Mouse (Mus musculus): Measurements from ENCODE around the gene G530012D18Rik. TPM values are rescaled to one million over a fixed set of nuclear protein-coding genes. Genes with fewer than 3 reads are reported as not detected.
"Not testable (repeated sequence)": the region's sequence is repeated elsewhere in the genome, so short reads cannot be mapped to it uniquely, and the experiment has no call there.

Gene G530012D18Rik
- polyA plus RNA-seq (2014; fragmentation: Nextera tagmentation; extraction: Ambion mirVana), result not detected in 2 replicates

DNA sequence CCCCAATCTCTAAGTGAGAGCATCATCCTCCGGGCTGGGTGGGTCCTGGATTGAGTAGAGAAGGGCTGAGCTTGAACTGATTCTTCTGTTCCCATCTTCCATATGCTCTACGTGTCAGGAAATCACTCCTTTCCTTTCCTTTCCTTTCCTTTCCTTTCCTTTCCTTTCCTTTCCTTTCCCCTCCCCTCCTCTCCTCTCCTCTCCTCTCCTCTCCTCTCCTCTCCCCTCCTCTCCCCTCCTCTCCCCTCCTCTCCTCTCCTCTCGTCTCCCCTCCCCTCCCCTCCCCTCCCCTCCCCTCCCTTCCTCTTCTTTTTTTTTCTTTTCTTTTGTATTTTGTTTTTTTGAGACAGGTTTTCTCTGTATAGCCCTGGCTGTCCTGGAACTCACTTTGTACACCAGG, at the start of gene G530012D18Rik:
Gene G530012D18Rik (plus strand): TSS at position 301 of the 400 bp plus-strand sequence.
- not testable (repeated sequence) for H3K4me2 ChIP-seq (ENCODE audit: low read length); H3K4me3 ChIP-seq (replicated peaks; ENCODE audit: low read depth, low read length); DNase-seq; H3K4me1 ChIP-seq (ENCODE audit: control insufficient read depth, insufficient read depth, low read length); ATAC-seq (ENCODE audit: low FRiP score, low TSS enrichment); H3K27me3 ChIP-seq (ENCODE audit: control insufficient read depth, insufficient read depth, low read length); H3K9ac ChIP-seq (replicated peaks; ENCODE audit: low read length); H3K9me3 ChIP-seq (ENCODE audit: control insufficient read depth, low read length); H3K36me3 ChIP-seq (ENCODE audit: control insufficient read depth, insufficient read depth, low read length); H3K27ac ChIP-seq (replicated peaks; ENCODE audit: low read depth, low read length)
- WGBS, result 79% methylated on average over 2 of the region's 3 CpGs

DNA sequence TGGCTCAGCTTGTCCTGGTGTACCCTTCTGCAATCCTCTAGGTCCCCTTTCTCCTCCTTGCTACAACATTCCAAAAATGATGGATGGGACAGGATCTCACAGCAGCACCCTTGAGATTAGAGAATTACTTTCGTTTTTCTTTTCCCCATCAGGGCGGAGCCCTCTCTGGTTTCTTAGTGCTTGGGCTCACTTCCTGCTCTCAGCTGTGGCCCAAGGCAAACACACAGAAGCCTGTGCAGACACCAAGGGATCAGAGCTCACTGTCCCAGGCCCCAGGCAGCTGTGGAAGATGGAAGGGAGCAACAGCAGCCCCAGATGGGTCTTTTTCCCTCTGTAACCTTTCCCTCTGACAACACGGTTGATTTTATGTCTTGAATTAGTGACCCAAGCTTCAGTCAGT, 49.1 kb upstream of the G530012D18Rik start:
- H3K27me3 ChIP-seq (ENCODE audit: control insufficient read depth, insufficient read depth, low read length); H3K4me2 ChIP-seq (ENCODE audit: low read length); H3K9me3 ChIP-seq (ENCODE audit: control insufficient read depth, low read length); H3K36me3 ChIP-seq (ENCODE audit: control insufficient read depth, insufficient read depth, low read length); DNase-seq; ATAC-seq (ENCODE audit: low FRiP score, low TSS enrichment); H3K4me1 ChIP-seq (ENCODE audit: control insufficient read depth, insufficient read depth, low read length); H3K9ac ChIP-seq (replicated peaks; ENCODE audit: low read length); H3K4me3 ChIP-seq (replicated peaks; ENCODE audit: low read depth, low read length); H3K27ac ChIP-seq (replicated peaks; ENCODE audit: low read depth, low read length): not testable (repeated sequence)
- WGBS, result 69% methylated on average over 3 of the region's 3 CpGs

DNA sequence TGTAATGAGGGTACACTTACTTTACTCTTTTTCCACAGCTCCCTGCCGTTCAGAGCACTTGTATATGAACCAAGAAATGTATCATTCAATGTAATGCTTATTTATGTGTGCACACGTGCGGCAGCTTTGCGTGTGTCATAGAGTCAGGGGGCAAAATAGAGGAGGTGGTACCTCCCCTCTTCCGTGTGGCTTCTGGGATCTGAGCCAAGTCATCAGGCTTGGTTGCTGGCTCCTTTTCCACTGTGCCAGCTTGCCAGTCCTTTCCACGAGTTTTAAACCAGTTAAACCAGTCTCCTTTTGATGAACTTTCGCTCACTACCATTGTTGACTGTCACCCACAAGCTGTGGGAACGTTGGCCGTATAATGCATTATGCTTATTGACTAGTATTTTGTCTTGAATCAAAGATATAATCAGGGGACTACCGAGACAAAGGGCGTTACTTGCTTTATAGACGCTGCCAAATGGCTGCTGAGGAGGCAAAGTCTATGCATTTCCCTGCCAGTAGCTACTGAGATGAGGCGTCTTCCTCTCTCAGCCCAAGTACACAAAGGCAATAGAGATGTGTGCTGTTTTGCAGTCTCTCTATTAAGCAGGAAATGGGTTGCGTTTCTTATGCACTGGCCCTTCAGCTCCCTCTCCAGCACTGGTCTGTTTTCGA, 46.9 kb upstream of the G530012D18Rik start:
- 84% methylated on average over 13 of the region's 15 CpGs for WGBS

DNA sequence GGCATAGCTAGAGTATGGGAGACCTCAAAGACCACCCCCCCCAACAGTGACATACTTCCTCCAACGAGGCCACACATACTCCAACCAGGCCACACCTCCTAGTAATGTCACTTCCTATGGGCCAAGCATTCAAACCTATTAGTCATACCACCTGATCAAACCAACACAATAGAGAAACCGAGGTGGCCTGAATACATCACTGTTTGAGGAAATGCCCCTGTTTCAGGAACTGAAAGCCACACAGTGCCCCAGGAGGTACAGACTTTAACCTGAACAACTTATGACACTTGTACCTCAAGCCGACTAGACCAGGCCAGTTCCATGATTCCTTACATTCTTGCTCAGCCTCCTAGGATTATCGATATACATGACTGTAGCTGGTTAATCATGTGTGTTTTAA, 31.7 kb upstream of the G530012D18Rik start:
- not testable (repeated sequence) for H3K9me3 ChIP-seq (ENCODE audit: control insufficient read depth, low read length); ATAC-seq (ENCODE audit: low FRiP score, low TSS enrichment); H3K4me2 ChIP-seq (ENCODE audit: low read length); H3K36me3 ChIP-seq (ENCODE audit: control insufficient read depth, insufficient read depth, low read length); H3K9ac ChIP-seq (replicated peaks; ENCODE audit: low read length); H3K4me3 ChIP-seq (replicated peaks; ENCODE audit: low read depth, low read length); H3K4me1 ChIP-seq (ENCODE audit: control insufficient read depth, insufficient read depth, low read length); H3K27ac ChIP-seq (replicated peaks; ENCODE audit: low read depth, low read length); H3K27me3 ChIP-seq (ENCODE audit: control insufficient read depth, insufficient read depth, low read length); DNase-seq
- 76% methylated on average over 3 of the region's 4 CpGs for WGBS

More for the DNA sequence above, 46.9 kb upstream of the G530012D18Rik start:
- H3K9ac ChIP-seq (replicated peaks; ENCODE audit: low read length); H3K36me3 ChIP-seq (ENCODE audit: control insufficient read depth, insufficient read depth, low read length); H3K9me3 ChIP-seq (ENCODE audit: control insufficient read depth, low read length); H3K4me1 ChIP-seq (ENCODE audit: control insufficient read depth, insufficient read depth, low read length); H3K27ac ChIP-seq (replicated peaks; ENCODE audit: low read depth, low read length); ATAC-seq (ENCODE audit: low FRiP score, low TSS enrichment); DNase-seq; H3K4me3 ChIP-seq (replicated peaks; ENCODE audit: low read depth, low read length); H3K27me3 ChIP-seq (ENCODE audit: control insufficient read depth, insufficient read depth, low read length); H3K4me2 ChIP-seq (ENCODE audit: low read length): not testable (repeated sequence)

DNA sequence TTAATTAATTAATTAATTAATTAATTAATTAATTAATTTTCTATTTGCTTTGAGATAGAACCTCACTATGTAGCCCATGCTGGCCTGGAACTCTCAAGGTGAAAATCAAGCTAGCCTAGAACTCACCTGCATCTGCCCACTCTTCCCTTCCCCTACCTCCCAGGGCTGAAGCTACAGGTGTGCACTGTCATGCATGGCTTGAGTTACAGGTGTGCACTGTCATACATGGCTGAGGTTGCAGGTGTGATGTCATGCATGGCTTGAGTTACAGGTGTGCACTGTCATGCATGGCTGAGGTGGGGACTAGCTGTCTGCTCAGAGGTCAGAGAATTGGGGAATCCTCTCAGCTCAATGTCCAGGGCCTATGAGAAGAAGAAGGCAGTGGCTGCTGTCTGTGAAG, 29.0 kb upstream of the G530012D18Rik start:
- not testable (repeated sequence) for H3K4me3 ChIP-seq (replicated peaks; ENCODE audit: low read depth, low read length); DNase-seq; H3K9me3 ChIP-seq (ENCODE audit: control insufficient read depth, low read length); H3K36me3 ChIP-seq (ENCODE audit: control insufficient read depth, insufficient read depth, low read length); H3K27me3 ChIP-seq (ENCODE audit: control insufficient read depth, insufficient read depth, low read length); H3K9ac ChIP-seq (replicated peaks; ENCODE audit: low read length); ATAC-seq (ENCODE audit: low FRiP score, low TSS enrichment); H3K4me2 ChIP-seq (ENCODE audit: low read length); H3K27ac ChIP-seq (replicated peaks; ENCODE audit: low read depth, low read length); H3K4me1 ChIP-seq (ENCODE audit: control insufficient read depth, insufficient read depth, low read length)

DNA sequence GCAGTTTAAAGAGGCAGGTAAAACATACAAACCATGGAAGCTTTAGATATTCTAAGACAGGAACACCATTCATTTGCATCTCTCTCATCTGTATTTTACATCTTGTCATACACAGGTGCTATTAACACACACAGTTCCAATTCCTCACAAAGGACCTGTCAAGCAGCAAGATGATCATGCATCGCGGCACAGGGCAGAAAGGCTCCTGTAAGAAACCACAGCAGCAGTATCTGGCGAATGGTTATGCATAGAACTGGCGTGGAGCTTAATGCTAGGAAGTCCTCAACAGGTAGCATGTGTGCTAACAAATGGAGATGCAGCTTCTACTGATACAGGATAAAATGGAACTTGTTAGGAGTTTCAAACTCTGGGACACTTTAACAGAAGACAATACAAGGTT, 20.2 kb upstream of the G530012D18Rik start:
- not testable (repeated sequence) for DNase-seq; H3K4me3 ChIP-seq (replicated peaks; ENCODE audit: low read depth, low read length); H3K27ac ChIP-seq (replicated peaks; ENCODE audit: low read depth, low read length); H3K4me2 ChIP-seq (ENCODE audit: low read length); H3K9me3 ChIP-seq (ENCODE audit: control insufficient read depth, low read length); H3K27me3 ChIP-seq (ENCODE audit: control insufficient read depth, insufficient read depth, low read length); H3K9ac ChIP-seq (replicated peaks; ENCODE audit: low read length); ATAC-seq (ENCODE audit: low FRiP score, low TSS enrichment); H3K36me3 ChIP-seq (ENCODE audit: control insufficient read depth, insufficient read depth, low read length); H3K4me1 ChIP-seq (ENCODE audit: control insufficient read depth, insufficient read depth, low read length)
- 85% methylated on average over 4 of the region's 4 CpGs for whole genome bisulfite sequencing

DNA sequence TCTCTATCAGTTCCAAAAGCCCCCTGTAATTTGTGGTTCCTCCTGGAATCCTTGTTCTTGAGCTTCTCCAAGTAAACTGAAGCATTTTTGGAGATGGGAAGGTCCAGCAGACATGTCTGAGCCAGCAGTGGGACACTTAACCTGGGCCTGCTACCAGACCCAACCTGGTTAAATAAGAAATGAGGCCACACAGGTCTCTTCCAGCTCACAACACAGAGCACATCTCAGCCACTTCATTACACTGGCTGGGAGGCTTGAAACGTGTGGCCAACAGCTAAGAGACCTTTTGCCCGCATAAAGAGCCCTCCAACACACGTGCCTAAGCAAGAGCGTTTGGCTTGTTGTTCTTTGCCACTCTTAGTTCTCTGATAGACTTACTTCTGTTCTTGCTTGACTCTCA, 1.9 kb upstream of the G530012D18Rik start:
- not testable (repeated sequence) for H3K4me3 ChIP-seq (replicated peaks; ENCODE audit: low read depth, low read length)

DNA sequence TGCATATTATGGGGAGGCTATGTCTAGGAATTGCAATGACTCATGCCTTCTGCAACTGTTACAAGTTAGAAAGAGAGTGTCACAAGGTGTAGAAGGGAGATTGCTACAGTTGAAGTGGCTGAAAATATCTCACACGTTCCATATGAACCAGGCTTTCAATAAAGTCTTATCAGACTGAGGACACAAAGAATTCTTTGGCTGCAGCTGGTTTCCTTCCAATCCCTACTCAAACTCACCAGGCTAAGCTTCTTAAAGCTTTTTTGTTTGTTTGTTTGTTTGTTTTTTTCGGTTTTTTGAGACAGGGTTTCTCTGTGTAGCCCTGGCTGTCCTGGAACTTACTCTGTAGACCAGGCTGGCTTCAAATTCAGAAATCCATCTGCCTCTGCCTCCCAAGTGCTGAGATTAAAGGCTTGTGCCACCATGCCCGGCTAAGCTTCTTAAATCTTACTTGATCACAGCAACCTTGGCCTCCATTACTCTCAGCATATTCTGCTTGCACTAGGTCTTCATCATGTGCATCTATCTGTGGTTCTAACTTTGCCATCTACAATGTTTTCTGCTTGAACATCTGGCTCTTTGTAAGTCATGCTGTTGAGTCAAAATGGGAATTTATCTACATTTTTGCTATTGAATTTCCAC, 3.0 kb downstream of the G530012D18Rik start:
- not testable (repeated sequence) for H3K4me2 ChIP-seq (ENCODE audit: low read length); H3K4me3 ChIP-seq (replicated peaks; ENCODE audit: low read depth, low read length); H3K36me3 ChIP-seq (ENCODE audit: control insufficient read depth, insufficient read depth, low read length); ATAC-seq (ENCODE audit: low FRiP score, low TSS enrichment); H3K9ac ChIP-seq (replicated peaks; ENCODE audit: low read length); H3K4me1 ChIP-seq (ENCODE audit: control insufficient read depth, insufficient read depth, low read length); H3K9me3 ChIP-seq (ENCODE audit: control insufficient read depth, low read length); H3K27me3 ChIP-seq (ENCODE audit: control insufficient read depth, insufficient read depth, low read length); DNase-seq; H3K27ac ChIP-seq (replicated peaks; ENCODE audit: low read depth, low read length)
- WGBS, result 63% methylated on average over 3 of the region's 3 CpGs

More for the DNA sequence above, 1.9 kb upstream of the G530012D18Rik start:
- not testable (repeated sequence) for H3K27me3 ChIP-seq (ENCODE audit: control insufficient read depth, insufficient read depth, low read length); H3K27ac ChIP-seq (replicated peaks; ENCODE audit: low read depth, low read length); ATAC-seq (ENCODE audit: low FRiP score, low TSS enrichment); H3K4me2 ChIP-seq (ENCODE audit: low read length); H3K36me3 ChIP-seq (ENCODE audit: control insufficient read depth, insufficient read depth, low read length); DNase-seq; H3K4me1 ChIP-seq (ENCODE audit: control insufficient read depth, insufficient read depth, low read length); H3K9me3 ChIP-seq (ENCODE audit: control insufficient read depth, low read length); H3K9ac ChIP-seq (replicated peaks; ENCODE audit: low read length)
- 74% methylated on average over 4 of the region's 4 CpGs for WGBS
